Mouse (Mus musculus): ENCODE results near the gene Arrdc2.

DNA sequence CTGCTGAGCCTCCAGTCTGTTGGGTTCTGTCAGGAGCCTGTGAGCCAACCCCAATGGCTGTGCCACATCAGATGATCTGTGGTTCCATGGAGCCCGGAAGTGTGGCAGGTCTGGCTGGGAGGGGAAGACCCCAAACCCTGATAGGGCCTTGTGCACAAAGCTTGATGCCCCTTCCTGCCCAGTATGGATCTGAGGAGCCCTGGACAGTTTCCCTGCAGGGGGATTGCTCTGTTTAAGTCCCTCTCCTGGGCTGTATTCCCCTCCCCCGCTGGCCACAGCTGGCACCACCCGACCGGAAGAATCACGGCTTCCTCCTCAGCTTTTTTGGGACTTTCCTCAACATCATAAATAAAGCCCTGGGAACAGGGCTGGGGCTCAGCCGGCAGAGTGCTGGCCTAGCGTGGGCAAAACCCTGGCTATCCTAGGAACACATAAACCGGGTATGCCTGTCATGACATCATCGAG lies 6.5 kb downstream of the Arrdc2 start:
- TF ChIP-seq HCFC1 (IDR thresholded peaks at IDR 0.05; ENCODE audit: low read depth, low read length) (no peak), ZC3H11A (IDR thresholded peaks at IDR 0.05; ENCODE audit: low read depth, low read length) (no peak), POLR2AphosphoS2 (IDR thresholded peaks at IDR 0.05; ENCODE audit: low read length) (no peak), RCOR1 (IDR thresholded peaks at IDR 0.05; ENCODE audit: low read depth, low read length) (no peak), SMC3 (IDR thresholded peaks at IDR 0.05; ENCODE audit: low read depth, low read length) (no peak), CTCF (IDR thresholded peaks at IDR 0.05 in 2 of 3, conservative IDR thresholded peaks at IDR 0.05 in 1 of 3; ENCODE audit: control insufficient read depth in 1 of 3, insufficient read depth in 1 of 3, low read depth in 2 of 3, low read length in 3 of 3, poor library complexity in 1 of 3, severe bottlenecking in 1 of 3) (no peak), EP300 (IDR thresholded peaks at IDR 0.05; ENCODE audit: low read depth in 1 of 2, low read length in 2 of 2) (no peak), MYC (IDR thresholded peaks at IDR 0.05; ENCODE audit: low read depth, low read length) (no peak), GATA1 (IDR thresholded peaks at IDR 0.05; ENCODE audit: low read depth, low read length) (no peak), GABPA (IDR thresholded peaks at IDR 0.05; ENCODE audit: low read depth, low read length) (no peak)

Measured in MEL (cell line).